Mouse (Mus musculus) right cerebral cortex, postnatal 4 days (tissue): ENCODE data around the gene Tbxa2r.

Experiments used
- DNase-seq: peaks from one replicate; pipeline ENCODE4 v3.0.0-alpha.2; 2022

The Tbxa2r gene

DNA sequence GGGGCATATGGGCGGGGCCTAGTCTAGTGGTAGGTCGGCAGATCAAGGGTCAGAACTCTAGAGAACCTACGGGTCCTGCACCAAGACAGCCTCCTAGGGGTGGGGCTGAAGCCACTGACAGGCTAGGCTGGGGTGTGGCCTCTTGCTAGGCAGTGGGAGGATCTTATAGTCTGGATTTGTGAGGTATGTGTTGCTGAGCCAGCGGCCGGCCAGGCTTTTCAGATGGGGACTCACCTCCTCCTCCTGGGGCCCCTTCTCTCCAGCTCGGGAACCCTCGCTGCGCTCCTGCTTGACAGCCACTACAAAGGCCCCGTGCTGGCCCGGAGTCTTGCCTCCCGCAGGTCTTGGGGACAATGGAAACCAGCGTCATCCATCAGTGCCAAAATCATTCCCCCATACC lies 20.6 kb downstream of the Tbxa2r start:
- no peak for DNase-seq

- no peak for DNase-seq
Observed at GRCm38 (mm10) chr10:81349961-81350350, 21.4 kb downstream of the Tbxa2r start.

GRCm38 (mm10) chr10:81350351-81351063 lies 22.0 kb downstream of the Tbxa2r start, which contains the start of gene Hmg20b:
Gene Hmg20b, minus strand, starts transcription at chr10:81350480.
- DNase-seq, result peak; percentile 99

DNA sequence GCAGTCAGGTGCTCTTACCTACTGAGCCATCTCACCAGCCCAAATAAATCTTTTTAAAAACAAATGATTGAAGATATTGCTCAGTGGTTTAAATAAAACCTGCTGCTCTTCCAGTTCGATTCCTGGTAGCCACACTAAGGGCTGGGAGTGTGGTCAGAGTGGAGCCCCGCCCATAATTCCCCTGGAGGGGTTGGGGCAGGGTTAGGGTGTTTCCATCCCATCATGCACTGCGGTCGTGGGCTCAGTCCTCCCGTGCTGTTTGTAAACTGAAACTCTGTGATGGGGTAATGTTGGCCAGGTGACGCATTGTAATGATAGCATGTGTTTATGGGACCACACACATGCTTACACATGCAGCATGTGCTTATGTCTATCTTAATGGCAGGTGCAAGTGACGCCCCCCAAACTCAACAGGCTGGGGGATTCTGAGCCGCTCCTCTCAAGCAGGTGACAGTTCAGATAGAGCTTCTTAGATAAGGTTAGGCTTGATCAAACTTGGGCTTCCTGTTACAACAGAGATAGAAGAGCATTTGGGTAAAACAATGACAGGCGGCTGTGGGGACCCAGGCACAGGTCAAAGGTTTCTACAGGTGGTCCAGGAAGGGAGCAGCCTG lies 23.3 kb downstream of the Tbxa2r start:
- no peak for DNase-seq

DNA sequence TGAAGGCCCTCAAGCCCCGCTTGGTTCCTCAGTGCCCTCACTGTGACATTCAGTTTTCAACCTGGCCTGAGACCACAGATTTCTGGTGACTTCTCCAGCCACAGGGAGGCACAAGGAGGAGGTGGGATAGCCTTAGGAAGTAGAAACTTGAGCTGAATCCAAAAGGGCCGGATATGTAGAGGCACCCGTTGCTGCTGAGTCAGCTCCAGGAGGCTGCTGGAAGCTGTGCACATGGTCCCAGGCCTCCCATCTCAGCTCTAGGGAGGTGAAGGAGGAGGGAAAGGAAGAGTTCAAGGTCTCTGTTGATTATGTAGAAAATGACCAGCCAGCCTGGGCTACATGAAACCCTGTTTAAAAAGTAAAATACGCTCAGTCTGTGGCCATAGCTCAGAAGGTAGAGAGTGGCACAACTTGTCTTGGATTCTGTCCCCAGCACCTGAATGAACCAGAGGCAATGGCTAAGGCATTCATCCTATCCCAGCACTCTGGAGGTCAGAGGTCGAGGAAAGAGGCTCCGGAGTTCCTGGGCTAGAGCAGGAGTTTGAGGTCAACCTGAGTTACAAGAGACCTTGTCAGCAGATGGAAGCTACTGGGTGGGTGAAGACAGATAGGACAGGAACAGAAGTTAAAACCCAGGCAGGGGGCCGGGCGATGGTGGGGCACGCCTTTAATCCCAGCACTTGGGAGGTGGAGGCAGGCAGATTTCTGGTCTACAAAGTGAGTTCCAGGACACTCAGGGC lies 26.4 kb downstream of the Tbxa2r start:
- DNase-seq, result no peak

DNA sequence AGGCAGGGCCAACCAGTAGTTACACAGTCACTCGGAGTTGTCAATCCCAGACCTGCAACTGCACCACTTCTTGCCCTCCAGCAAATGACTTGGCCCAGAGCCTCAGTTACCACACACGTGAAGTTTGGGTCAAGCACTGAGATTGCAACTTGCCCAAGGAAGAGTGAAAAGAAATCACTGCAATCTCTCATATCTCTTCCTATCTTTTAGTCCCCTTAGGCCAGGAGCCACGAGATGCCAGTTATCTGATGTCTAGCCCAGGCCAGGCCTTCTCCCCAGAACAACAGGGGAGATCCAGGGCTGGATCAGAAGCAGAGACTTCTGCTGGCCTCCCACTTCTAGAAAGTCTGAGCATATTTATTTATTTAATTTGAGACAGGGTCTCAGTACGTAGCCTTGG lies 27.0 kb downstream of the Tbxa2r start:
- DNase-seq, result no peak

GRCm38 (mm10) chr10:81356352-81356990 lies 27.9 kb downstream of the Tbxa2r start:
- no peak for DNase-seq

DNA sequence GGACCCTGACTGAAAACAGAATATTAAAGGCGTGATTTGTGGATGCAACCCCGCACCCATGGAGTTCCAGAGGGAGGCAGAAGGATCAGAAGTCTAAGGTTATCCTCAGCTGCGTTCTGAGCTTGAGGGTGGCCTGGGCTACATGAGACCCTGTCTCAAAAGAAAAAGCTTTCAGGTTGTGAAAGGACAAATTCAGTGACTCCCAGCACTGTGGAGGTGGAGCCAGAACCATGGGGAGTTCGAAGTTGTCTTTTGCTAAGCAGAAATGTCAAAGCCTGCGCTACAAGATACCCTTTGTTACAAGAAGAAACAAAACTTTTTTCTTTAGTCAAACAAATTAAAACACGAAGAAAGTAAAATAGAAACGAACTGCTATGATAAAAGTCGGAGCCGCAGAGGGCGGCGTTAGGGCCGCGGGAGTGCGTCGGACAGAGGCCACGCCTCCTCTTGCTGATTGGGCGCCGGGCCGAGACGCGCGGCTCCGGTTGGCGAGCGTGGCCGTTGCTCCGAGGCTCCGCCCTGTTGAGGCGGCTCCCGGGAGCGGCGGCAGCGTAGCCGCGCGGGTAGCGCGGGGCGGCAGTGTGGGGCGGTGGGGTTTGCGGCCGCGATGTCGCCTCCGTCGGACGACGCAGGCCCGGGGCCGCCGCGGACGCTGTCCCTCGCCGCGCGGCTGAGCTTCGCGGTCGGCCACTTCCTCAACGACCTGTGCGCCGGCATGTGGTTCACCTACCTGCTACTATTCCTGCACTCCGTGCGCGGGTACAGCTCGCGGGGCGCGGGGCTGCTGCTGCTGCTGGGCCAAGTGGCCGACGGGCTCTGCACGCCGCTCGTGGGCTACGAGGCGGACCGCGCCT lies 28.7 kb downstream of the Tbxa2r start, which contains the start of gene Mfsd12:
Gene Mfsd12, plus strand, starts transcription at position 501 of the 854 bp plus-strand sequence.
- peak; percentile 96 for DNase-seq

DNA sequence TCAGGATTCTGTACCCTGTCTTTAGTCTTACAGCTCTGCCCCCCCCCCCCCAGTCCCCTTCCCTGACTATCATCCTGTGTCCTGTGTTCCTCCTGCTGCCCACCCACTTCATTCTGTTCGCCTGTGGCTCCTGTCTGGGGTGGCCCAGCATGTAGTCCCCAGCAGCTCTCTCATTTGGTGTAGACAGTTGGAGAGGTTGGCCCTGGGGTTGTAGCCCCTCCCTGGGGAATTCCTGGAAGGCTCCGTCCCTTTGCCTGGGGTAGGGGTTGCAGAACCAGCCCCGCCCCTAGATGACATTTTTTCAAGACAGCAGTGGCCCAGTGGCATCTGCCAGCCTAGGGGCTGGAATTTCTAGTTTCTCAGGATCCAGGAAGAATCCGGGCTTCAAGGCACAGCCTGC lies 29.7 kb downstream of the Tbxa2r start:
- no peak for DNase-seq

GRCm38 (mm10) chr10:81358841-81359240 lies 30.3 kb downstream of the Tbxa2r start:
- DNase-seq, result no peak

GRCm38 (mm10) chr10:81360721-81361120 lies 32.2 kb downstream of the Tbxa2r start:
- no peak for DNase-seq

DNA sequence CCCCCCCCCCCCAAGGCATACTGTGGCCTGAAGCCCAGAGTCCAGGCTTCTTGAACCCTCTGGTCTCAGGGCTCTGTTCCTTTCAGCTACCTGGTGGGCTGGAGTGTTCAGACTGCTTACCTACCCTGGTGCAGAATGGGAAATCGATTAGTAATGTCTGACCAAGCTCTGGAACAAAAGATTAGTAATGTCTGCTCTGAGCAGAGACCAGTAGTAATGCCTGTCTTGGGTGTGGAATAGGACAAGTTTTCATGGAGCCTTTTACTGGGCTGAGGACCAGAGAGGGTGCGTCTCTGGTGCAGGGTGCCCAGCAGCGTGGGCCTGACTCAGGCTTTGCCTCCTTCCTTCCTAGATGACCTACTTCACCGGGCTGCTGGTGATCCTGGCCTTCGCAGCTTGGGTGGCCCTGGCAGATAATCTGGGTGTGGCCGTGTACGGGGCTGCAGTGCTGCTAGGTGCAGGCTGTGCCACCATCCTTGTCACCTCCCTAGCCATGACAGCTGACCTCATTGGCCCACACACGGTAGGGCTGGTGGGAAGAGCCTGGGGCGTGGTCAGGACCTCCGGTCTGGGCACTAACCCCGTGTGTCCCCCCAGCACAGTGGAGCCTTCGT lies 33.9 kb downstream of the Tbxa2r start:
- DNase-seq, result no peak

GRCm38 (mm10) chr10:81363436-81364346 lies 35.2 kb downstream of the Tbxa2r start:
- DNase-seq, result no peak

- DNase-seq, result no peak
Observed at GRCm38 (mm10) chr10:81364666-81365065, 36.1 kb downstream of the Tbxa2r start.

- no peak for DNase-seq
Observed at GRCm38 (mm10) chr10:81365073-81365472, 36.5 kb downstream of the Tbxa2r start.

DNA sequence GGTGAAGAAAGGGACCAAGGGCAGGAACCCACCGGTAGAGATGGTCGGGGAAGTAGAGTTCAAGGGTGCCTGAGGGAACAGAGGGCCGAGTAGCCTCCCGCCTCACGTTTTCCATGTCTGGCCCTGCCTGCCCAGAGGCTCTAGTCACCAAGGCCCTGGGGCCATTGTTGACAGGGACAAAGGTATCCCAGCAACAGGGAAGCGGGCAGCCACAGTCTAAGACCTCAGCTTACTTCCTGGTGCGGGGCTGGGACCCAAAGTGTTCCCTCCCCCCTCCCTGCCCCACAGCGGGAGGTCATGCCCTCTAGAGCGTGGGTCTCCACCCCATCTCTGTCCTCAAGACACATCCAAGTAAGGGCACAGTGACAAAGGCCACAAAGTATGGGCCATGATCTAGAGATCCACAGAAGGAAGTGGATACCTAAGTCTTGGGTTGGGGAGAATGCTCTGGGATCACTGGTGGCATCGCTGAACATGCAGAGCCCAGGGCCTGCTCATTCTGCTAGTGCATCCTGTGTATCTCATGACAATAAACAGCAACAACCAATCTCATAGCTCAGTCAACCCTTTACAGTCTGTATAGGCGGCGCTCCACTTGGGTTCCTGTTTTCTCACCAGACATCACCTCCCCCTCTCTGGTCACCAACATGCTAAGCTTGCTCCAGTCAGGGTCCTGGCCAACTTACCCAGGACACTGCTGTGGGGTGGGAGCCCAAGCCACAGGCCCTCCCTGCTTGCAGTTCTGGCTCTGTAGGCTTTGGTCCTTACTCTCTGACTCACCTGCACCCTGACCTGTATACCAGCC lies 37.3 kb downstream of the Tbxa2r start, which contains the start of gene 4930404N11Rik:
Gene 4930404N11Rik, minus strand, starts transcription at position 145 of the 805 bp plus-strand sequence.
- no peak for DNase-seq

DNA sequence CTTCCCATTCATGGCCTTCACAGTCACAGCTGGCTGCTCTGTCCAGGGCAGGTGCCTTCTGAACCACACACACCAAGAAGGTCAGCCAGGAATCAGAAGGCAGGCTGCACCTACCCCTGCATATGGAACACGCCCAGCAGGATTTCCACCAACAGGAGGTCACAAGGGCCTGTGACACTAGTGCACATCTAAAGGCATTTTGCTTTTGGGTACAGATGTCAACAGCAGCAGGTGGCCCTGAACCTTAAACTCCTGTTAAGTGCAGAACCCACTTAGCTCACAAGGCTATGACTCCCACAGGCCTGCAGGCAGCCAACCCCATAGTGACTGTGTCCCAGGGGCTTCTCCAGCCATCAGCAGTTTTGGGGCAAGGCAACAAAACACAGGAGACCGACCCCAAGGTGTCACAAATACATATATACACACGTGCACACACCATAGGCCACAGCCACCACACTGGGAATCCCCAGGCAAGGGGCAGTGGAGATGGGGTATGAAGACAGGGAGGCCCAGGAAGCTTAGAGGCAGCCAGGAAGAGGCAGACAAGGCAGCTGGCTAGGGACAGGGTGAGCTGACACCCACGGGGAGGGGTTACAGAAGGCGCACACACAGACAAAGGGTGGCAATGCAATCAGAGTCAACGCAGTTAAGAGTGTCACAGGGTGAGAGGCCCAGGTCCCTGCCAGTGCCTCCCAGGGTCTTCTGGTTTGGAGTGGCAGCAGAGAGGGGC lies 38.1 kb downstream of the Tbxa2r start:
- no peak for DNase-seq

DNA sequence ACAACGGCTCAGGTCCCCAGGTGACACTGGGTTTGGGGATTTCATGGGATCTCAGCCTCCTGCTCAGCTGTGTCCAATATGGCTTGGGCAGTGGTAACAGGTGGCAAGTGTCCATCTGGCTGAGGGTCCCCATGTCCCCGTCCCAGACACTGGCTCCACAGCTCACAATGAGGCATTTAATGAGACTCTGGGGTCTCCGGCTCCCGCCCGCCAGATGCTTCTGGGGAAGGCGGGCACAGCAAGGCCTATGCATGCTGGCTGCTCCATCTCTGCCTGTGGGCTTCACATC lies 38.6 kb downstream of the Tbxa2r start:
- no peak for DNase-seq

GRCm38 (mm10) chr10:81375322-81375721 lies 46.8 kb downstream of the Tbxa2r start:
- no peak for DNase-seq
